ENCODE assay signal across 7 mouse cellular contexts in the genomic region with DNA sequence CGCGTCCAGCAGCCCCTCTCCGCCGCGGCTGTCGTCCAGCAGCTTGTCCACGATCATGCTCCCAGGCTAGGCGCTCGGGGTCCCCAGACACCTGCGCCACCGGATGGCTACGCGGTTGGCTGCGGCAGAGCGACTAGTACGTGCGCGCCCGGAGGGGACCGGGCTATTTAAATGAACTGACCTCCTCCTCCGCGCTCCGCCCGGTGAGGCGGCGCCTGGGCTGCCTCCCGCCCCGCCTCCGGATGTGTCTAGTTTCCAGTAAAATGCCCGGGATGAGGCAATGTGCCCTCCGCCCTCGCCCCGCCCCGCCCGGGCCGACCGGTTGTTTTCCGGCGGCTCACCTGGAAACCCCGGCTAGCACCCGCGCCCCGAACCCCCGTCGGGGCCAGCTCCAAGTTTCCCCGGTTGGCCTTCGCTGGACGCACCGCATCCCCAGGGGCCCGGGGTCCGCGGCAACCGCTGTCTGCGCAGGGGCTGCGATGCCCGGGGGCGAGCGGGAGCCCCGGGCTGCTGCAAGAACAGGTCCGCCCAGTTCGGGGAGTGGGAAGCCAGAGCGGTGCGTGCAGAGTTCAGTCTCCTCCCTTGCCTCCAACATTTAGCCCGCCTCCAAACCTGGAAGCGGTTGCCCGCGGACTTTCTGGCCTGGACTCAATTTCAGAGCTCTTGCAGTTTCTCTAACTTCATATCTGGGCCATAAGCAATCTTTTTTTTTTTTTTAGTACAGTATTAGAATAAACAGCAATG. TPM values are rescaled to one million over a fixed set of nuclear protein-coding genes. Genes with fewer than 3 reads are reported as not detected.
A peak's percentile ranks its signal among the peaks of the same experiment; 100 is the strongest.
DNase-seq lines count a peak whose midpoint lies in the region; ATAC-seq and TF ChIP-seq lines count a peak whose summit lies in the region.

No protein-coding gene starts in this region.

- WGBS in intestine, postnatal 0 days: under 1% methylated on average over 63 of the region's 67 CpGs
- WGBS in limb, embryonic 10.5 days: under 1% methylated on average over 67 of the region's 67 CpGs
- WGBS in midbrain, embryonic 12.5 days: under 1% methylated on average over 67 of the region's 67 CpGs

- 0 out of 2 replicates have a peak, but pooled peaks have one; percentile 14 for TF ChIP-seq CTCF in intestine, postnatal 0 days (IDR thresholded peaks at IDR 0.05; ENCODE audit: low read depth)

- peaks cover 10% of the 10 kb centered on the region for H3K36me3 ChIP-seq in intestine, postnatal 0 days (ENCODE audit: control insufficient read depth, insufficient read depth)
- H3K36me3 ChIP-seq in limb, embryonic 10.5 days: peaks cover 16% of the 10 kb centered on the region
- peaks cover 6% of the 10 kb centered on the region; the same call in 1 of the 2 replicates for H3K36me3 ChIP-seq in midbrain, embryonic 12.5 days

- H3K9me3 ChIP-seq in intestine, postnatal 0 days (ENCODE audit: control insufficient read depth): no peaks in the 10 kb centered on the region
- no peaks in the 10 kb centered on the region for H3K9me3 ChIP-seq in limb, embryonic 10.5 days (replicated peaks)
- H3K9me3 ChIP-seq in midbrain, embryonic 12.5 days: no peaks in the 10 kb centered on the region

- peak; percentile 96 for ATAC-seq in intestine, postnatal 0 days
- ATAC-seq in midbrain, embryonic 12.5 days (ENCODE audit: low FRiP score, low read depth): peak; percentile 95

- peak overlapping the region; percentile 98 for H3K4me3 ChIP-seq in intestine, postnatal 0 days (ENCODE audit: low read depth, low read length)
- peak overlapping the region; percentile 84 for H3K4me3 ChIP-seq in limb, embryonic 10.5 days
- peak overlapping the region; percentile 74 for H3K4me3 ChIP-seq in midbrain, embryonic 12.5 days

- peak overlapping the region; percentile 94 for H3K27ac ChIP-seq in intestine, postnatal 0 days (ENCODE audit: low read depth, low read length)
- peak overlapping the region; percentile 94 for H3K27ac ChIP-seq in limb, embryonic 10.5 days
- 0 out of 2 replicates have a peak overlapping the region, but pooled peaks have one; percentile 39 for H3K27ac ChIP-seq in midbrain, embryonic 12.5 days (replicated peaks)

- H3K4me1 ChIP-seq in intestine, postnatal 0 days (replicated peaks; ENCODE audit: control insufficient read depth, insufficient read depth, low read length): no peaks in the 10 kb centered on the region
- peaks cover 46% of the 10 kb centered on the region for H3K4me1 ChIP-seq in limb, embryonic 10.5 days
- H3K4me1 ChIP-seq in midbrain, embryonic 12.5 days: peaks cover 22% of the 10 kb centered on the region; the same call in 1 of the 2 replicates

- peak overlapping the region; percentile 71 for H3K4me2 ChIP-seq in intestine, postnatal 0 days (replicated peaks; ENCODE audit: low read depth)
- H3K4me2 ChIP-seq in midbrain, embryonic 12.5 days (replicated peaks): peak overlapping the region; percentile 98

- peak; percentile 97 for DNase-seq in adrenal gland, postnatal 10 days
- DNase-seq in embryo, embryonic 9.5 days (ENCODE audit: extremely low spot score): peak; percentile 92
- DNase-seq in gastrocnemius, postnatal 4 days (ENCODE audit: low spot score in 2 of 2): peak; percentile 75 to 88
- peak; percentile 91 for DNase-seq in limb, embryonic 10.5 days (ENCODE audit: low spot score)
- DNase-seq in skeletal muscle tissue, adult 2 months (ENCODE audit: low read depth, low spot score): peak; percentile 90

- H3K27me3 ChIP-seq in intestine, postnatal 0 days (replicated peaks; ENCODE audit: control insufficient read depth, insufficient read depth, low read length): no peaks in the 10 kb centered on the region
- H3K27me3 ChIP-seq in limb, embryonic 10.5 days (ENCODE audit: low read depth, poor library complexity, severe bottlenecking): no peaks in the 10 kb centered on the region
- H3K27me3 ChIP-seq in midbrain, embryonic 12.5 days: peaks cover 29% of the 10 kb centered on the region

- peak overlapping the region; percentile 93 for H3K9ac ChIP-seq in intestine, postnatal 0 days (ENCODE audit: low read depth, low read length)
- H3K9ac ChIP-seq in midbrain, embryonic 12.5 days (replicated peaks): peak overlapping the region; percentile 65

RNA-seq across cellular contexts. Expression of a gene that starts 16.5 kb away (rescaled TPM):
- total RNA-seq in adrenal gland, postnatal 10 days (2021): 1 to 10 TPM; 8.0 to 8.9 TPM
- total RNA-seq in gastrocnemius, postnatal 4 days (2021): 1 to 10 TPM; 2.7 to 3.0 TPM
- 7.8 and 8.8 TPM in 2 replicates for polyA plus RNA-seq in intestine, postnatal 0 days (2015; fragmentation: Nextera tagmentation; extraction: Ambion mirVana)
- 2.6 and 3.0 TPM in 2 replicates for polyA plus RNA-seq in limb, embryonic 10.5 days (2016; fragmentation: Nextera tagmentation; extraction: Ambion mirVana)
- polyA plus RNA-seq in midbrain, embryonic 12.5 days (2016; fragmentation: Nextera tagmentation; extraction: Ambion mirVana): 1.5 TPM in 2 replicates

Comparison
In these comparisons a context has a peak if more than half of its experiments do, and no peak if none do; other contexts are left out.
1. Peak in every context shown above with its lines: DNase-seq, ATAC-seq, H3K4me3 ChIP-seq and H3K27ac ChIP-seq.
2. H3K27ac ChIP-seq: peak in every context shown above with its lines; median percentile 94 in intestine, postnatal 0 days; 94 in limb, embryonic 10.5 days; 39 in midbrain, embryonic 12.5 days.